Mouse (Mus musculus) left cerebral cortex, adult 11 months (tissue): Measurements from ENCODE around the gene Trak2.
"Not testable (repeated sequence)": the region's sequence is repeated elsewhere in the genome, so short reads cannot be mapped to it uniquely, and the experiment has no call there.

Experiments
- DNase-seq: peaks from one replicate; pipeline ENCODE4 v3.0.0; 2022; ENCODE audit warnings: low spot score

Gene Trak2

GRCm38 (mm10) chr1:58973366-58974221 is at the start of gene Trak2, which contains the start of gene Stradb:
Gene Trak2, minus strand, starts transcription at chr1:58973430.
Gene Stradb, plus strand, starts transcription at chr1:58973522.
- DNase-seq: peak; percentile 95

- DNase-seq: no peak
Measured at GRCm38 (mm10) chr1:59021556-59021955, 48.3 kb upstream of the Trak2 start.

- DNase-seq: no peak
Measured at GRCm38 (mm10) chr1:59009250-59009649, 36.0 kb upstream of the Trak2 start.

- DNase-seq: no peak
Measured at GRCm38 (mm10) chr1:58995313-58995712, 22.1 kb upstream of the Trak2 start.

GRCm38 (mm10) chr1:58993723-58994122 is 20.5 kb upstream of the Trak2 start:
- DNase-seq: no peak

GRCm38 (mm10) chr1:58993144-58993543 is 19.9 kb upstream of the Trak2 start:
- DNase-seq: no peak

- DNase-seq: no peak
Measured at GRCm38 (mm10) chr1:58984586-58984985, 11.4 kb upstream of the Trak2 start.

- no peak for DNase-seq
Measured at GRCm38 (mm10) chr1:58982276-58982675, 9.0 kb upstream of the Trak2 start.

GRCm38 (mm10) chr1:58972851-58973365 is 322 bp downstream of the Trak2 start:
- DNase-seq: no peak

GRCm38 (mm10) chr1:58971097-58971496 is 2.1 kb downstream of the Trak2 start:
- DNase-seq: no peak

GRCm38 (mm10) chr1:58970054-58970453 is 3.2 kb downstream of the Trak2 start:
- DNase-seq: no peak

- DNase-seq: no peak
Measured at GRCm38 (mm10) chr1:58967534-58967933, 5.7 kb downstream of the Trak2 start.

GRCm38 (mm10) chr1:58962865-58963264 is 10.4 kb downstream of the Trak2 start:
- DNase-seq: no peak

- DNase-seq: no peak
Measured at GRCm38 (mm10) chr1:58962418-58962817, 10.8 kb downstream of the Trak2 start.

GRCm38 (mm10) chr1:58961152-58961893 is 11.9 kb downstream of the Trak2 start:
- DNase-seq: no peak

- DNase-seq: no peak
Measured at GRCm38 (mm10) chr1:58959682-58960081, 13.5 kb downstream of the Trak2 start.

- DNase-seq: not testable (repeated sequence)
Measured at GRCm38 (mm10) chr1:58958789-58959526, 14.3 kb downstream of the Trak2 start.

GRCm38 (mm10) chr1:58957931-58958330 is 15.3 kb downstream of the Trak2 start:
- no peak for DNase-seq

- DNase-seq: no peak
Measured at GRCm38 (mm10) chr1:58956229-58956628, 17.0 kb downstream of the Trak2 start.

- DNase-seq: no peak
Measured at GRCm38 (mm10) chr1:58955716-58956115, 17.5 kb downstream of the Trak2 start.

GRCm38 (mm10) chr1:58954578-58955410 is 18.4 kb downstream of the Trak2 start:
- no peak for DNase-seq
